Mouse (Mus musculus) heart, postnatal 10 days (tissue): ENCODE measurements around the gene Olfr33. TPM values are rescaled to one million over a fixed set of nuclear protein-coding genes. Genes with fewer than 3 reads are reported as not detected.

Experiments used
- DNase-seq, 2 experiments: peaks; one replicate each; pipeline ENCODE4 v3.0.0; 2021
- intact Hi-C: fragments of 180-260 bp; cut with DNase I; formaldehyde crosslinking; loops from one replicate; pipeline ENCODE4 v1.15.1; 2025
- total RNA-seq, 2 experiments: library from RNA; stranded (reverse); gene quantifications; 2 replicates each; pipeline ENCODE4 v1.2.3; 2021

Gene Olfr33
- not detected for total RNA-seq

- DNase-seq, result no peak
- intact Hi-C loops, result no loop called here
These were observed at the start of gene Olfr33 for GRCm38 (mm10) chr7:102718970-102719369. Gene Olfr33 (minus strand): TSS chr7:102719070.

DNA sequence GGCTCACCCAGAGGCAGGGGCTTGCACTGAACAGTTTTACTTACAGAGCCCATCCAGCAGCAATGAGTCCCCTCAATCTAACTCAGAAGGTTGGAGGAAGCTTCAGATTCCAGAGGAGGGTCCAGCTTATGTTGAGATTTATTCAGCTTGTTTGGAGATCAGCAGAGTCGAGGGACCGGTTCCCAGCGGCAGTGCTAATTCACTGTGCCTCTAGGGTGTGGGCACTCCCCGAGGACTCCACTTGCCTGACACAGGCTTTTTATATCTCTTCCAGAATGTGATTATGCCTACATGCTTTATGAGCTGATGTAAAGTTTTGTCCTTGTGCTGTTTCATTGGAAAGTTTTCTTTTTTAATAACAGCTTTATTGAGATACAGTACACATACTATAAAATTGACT lies 40.4 kb upstream of the Olfr33 start, which contains the start of the genes Olfr560 and Olfr78:
Gene Olfr560 (minus strand): TSS at position 101 of the 400 bp plus-strand sequence.
Gene Olfr78 (minus strand): TSS at position 206 of the 400 bp plus-strand sequence.
- DNase-seq, result no peak
- intact Hi-C loops, result loop anchor here (10.0 kb wide), 1 partner anchor 94 kb away; the partner anchor contains the start of gene Olfr556

GRCm38 (mm10) chr7:102752086-102752485 lies 33.2 kb upstream of the Olfr33 start:
- DNase-seq, result peak in 1 of 2 experiments; percentile 10
- intact Hi-C loops, result loop anchor here (2.0 to 10.0 kb wide), 2 partner anchors 87 to 239 kb away; partner anchors contain the start of gene Olfr556

GRCm38 (mm10) chr7:102737705-102738104 lies 18.8 kb upstream of the Olfr33 start:
- intact Hi-C loops, result no loop called here
- DNase-seq, result peak; percentile 2 to 8

GRCm38 (mm10) chr7:102733793-102734192 lies 14.9 kb upstream of the Olfr33 start:
- no peak for DNase-seq

DNA sequence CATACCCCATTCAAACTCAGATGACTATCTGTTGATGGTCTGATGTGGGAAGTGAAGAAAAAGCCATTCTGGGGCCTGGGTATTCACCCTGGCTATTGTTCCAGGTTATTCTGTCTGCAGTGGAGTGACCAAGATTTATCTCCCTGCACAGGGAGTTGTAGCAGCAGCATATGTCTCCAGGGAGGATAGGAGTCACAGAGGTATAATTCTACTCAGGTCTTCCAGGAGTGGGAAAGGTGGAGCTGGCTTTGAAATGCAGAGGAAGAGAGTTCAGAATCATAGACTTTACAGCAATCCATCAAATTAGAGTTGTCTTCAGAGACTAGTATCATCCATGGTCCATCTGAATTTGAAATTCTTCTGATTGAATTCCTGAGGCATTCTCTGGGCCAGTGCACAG lies 8.5 kb upstream of the Olfr33 start, which contains the start of gene Olfr559:
Gene Olfr559 (minus strand): TSS at position 101 of the 400 bp plus-strand sequence.
- no peak for DNase-seq
- intact Hi-C loops, result no loop called here

More at GRCm38 (mm10) chr7:102733793-102734192, 14.9 kb upstream of the Olfr33 start:
- intact Hi-C loops, result no loop called here

DNA sequence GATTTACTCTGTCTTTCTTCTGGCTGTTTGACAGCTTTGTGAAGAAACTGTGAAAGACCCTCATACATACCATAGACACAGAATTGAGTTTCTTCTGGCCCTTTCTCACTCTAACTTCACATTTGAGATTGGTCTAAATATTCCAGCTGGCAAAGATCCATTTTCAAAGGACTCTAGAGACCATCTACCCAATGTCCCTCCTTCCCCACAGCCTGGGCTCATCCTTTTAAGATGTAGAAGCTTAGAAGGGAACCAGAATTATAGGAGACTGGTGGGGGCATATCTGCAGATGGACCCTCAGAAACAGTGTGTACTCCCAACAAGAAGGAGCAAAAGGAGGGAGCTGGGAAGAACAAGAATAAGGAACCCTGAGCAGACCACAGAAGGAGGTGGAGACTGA lies 17.0 kb downstream of the Olfr33 start, which contains the start of gene Olfr558:
Gene Olfr558 (plus strand): TSS at position 301 of the 400 bp plus-strand sequence.
- intact Hi-C loops, result no loop called here
- no peak for DNase-seq

GRCm38 (mm10) chr7:102698461-102698860 lies 20.4 kb downstream of the Olfr33 start:
- intact Hi-C loops, result loop anchor here (10.0 kb wide), 1 partner anchor 216 kb away; the partner anchor contains the start of gene Olfr571
- DNase-seq, result no peak

GRCm38 (mm10) chr7:102695358-102696125 lies 23.3 kb downstream of the Olfr33 start, which contains the start of gene Olfr557:
Gene Olfr557 (plus strand): TSS chr7:102695910.
- DNase-seq, result peak; percentile 36 to 71
- intact Hi-C loops, result loop anchor here (10.0 kb wide), 1 partner anchor 219 kb away; the partner anchor contains the start of gene Olfr571

- intact Hi-C loops, result no loop called here
- peak; percentile 92 to 93 for DNase-seq
These were observed 31.8 kb downstream of the Olfr33 start, which contains the start of gene Trim68 for GRCm38 (mm10) chr7:102686944-102687501. Gene Trim68 (minus strand): TSS chr7:102687327.

- no peak for DNase-seq
- intact Hi-C loops, result no loop called here
These were observed 37.0 kb downstream of the Olfr33 start for GRCm38 (mm10) chr7:102681916-102682315.

DNA sequence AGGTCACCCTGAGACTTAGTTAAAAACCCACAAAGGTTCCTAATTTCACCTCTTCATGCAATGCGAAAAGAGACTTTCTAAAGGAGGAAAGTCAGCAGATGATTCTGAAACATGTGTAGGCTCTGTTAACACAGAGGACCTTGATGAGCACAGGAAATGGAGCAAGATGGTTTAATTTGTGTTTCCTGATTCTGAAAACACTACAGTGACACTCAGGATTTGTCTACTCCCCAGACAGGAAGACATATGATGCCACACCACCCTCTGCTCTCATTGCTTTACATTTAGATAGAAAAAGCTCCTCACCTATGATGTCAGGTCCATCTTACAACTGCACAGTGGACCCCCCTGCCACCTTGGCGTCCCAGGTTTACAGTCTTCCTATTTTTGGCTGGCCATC lies 42.6 kb downstream of the Olfr33 start:
- intact Hi-C loops, result no loop called here
- DNase-seq, result no peak

GRCm38 (mm10) chr7:102665378-102665777 lies 53.5 kb downstream of the Olfr33 start:
- intact Hi-C loops, result loop anchor here (2.0 to 10.0 kb wide), 2 partner anchors 89 to 253 kb away; partner anchors contain the start of genes Olfr560 and Olfr78

DNA sequence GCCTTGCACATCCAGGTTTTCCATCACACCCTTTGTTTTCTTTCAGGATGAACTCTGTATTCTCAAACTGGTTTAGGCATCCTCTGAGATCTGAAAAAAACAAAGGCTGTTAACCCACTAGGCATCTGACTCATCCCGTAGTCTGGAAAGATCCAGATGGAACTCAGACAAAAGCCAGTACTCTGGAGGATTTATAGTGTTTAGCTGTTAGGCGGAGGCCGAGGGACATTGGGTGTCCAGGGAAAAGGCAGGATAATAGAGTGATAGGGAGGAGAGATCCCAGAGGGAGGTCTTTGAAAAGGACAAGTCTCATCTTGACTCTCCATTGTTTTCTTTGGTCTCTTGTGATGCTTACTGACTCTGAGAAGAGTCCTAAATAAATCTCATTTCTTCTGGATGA lies 54.3 kb downstream of the Olfr33 start, which contains the start of gene Olfr556:
Gene Olfr556 (plus strand): TSS at position 301 of the 400 bp plus-strand sequence.
- no peak for DNase-seq
- intact Hi-C loops, result loop anchor here (2.0 to 10.0 kb wide), 2 partner anchors 90 to 254 kb away; partner anchors contain the start of genes Olfr560 and Olfr78

More at GRCm38 (mm10) chr7:102665378-102665777, 53.5 kb downstream of the Olfr33 start:
- peak in 1 of 2 experiments; percentile 26 for DNase-seq

Other genes with a start within 250 kb of the Olfr33 start
- gene Olfr543, start 237.4 kb downstream of the Olfr33 start, total RNA-seq, result not detected
- not detected for gene Olfr544, start 230.8 kb downstream of the Olfr33 start, total RNA-seq
- not detected for gene Olfr545, start 219.5 kb downstream of the Olfr33 start, total RNA-seq
- not detected for gene Olfr547, start 184.3 kb downstream of the Olfr33 start, total RNA-seq
- gene Olfr548-ps1, start 178.2 kb downstream of the Olfr33 start, total RNA-seq, result not detected
- not detected for gene Olfr549, start 169.2 kb downstream of the Olfr33 start, total RNA-seq
- 1 to 10 TPM; 5.2 to 5.7 TPM for gene Trim21, start 153.6 kb downstream of the Olfr33 start, total RNA-seq
- under 1 TPM in 1 of 2 experiments, not detected in 1; 0.24 TPM for gene Olfr550, start 147.6 kb downstream of the Olfr33 start, total RNA-seq
- not detected for gene Olfr551, start 127.2 kb downstream of the Olfr33 start, total RNA-seq
- gene Olfr552, start 121.3 kb downstream of the Olfr33 start, total RNA-seq, result under 1 TPM; 0.12 to 0.24 TPM
- gene Olfr553, start 100.9 kb downstream of the Olfr33 start, total RNA-seq, result not detected
- not detected for gene Olfr554, start 80.6 kb downstream of the Olfr33 start, total RNA-seq
- not detected for gene Olfr555, start 60.2 kb downstream of the Olfr33 start, total RNA-seq
- not detected for gene Olfr556, start 54.2 kb downstream of the Olfr33 start, total RNA-seq
- gene Trim68, start 31.7 kb downstream of the Olfr33 start, total RNA-seq, result 10 to 100 TPM in 1 of 2 experiments, 1 to 10 TPM in 1; 6.9 to 10.6 TPM
- gene Olfr557, start 23.2 kb downstream of the Olfr33 start, total RNA-seq, result not detected
- 1 to 10 TPM; 6.2 TPM for gene Olfr558, start 16.9 kb downstream of the Olfr33 start, total RNA-seq
- not detected for gene Olfr559, start 8.4 kb upstream of the Olfr33 start, total RNA-seq
- gene Olfr560, start 40.3 kb upstream of the Olfr33 start, total RNA-seq, result under 1 TPM; 0.12 to 0.57 TPM
- gene Olfr78, start 40.4 kb upstream of the Olfr33 start, total RNA-seq, result 1 to 10 TPM; 2.1 to 2.2 TPM
- not detected for gene Olfr561, start 52.2 kb upstream of the Olfr33 start, total RNA-seq
- not detected for gene Olfr564, start 84.4 kb upstream of the Olfr33 start, total RNA-seq
- gene Olfr566, start 139.7 kb upstream of the Olfr33 start, total RNA-seq, result not detected
- not detected for gene Olfr568, start 158.1 kb upstream of the Olfr33 start, total RNA-seq
- gene Olfr569, start 171.8 kb upstream of the Olfr33 start, total RNA-seq, result not detected
- not detected for gene Olfr570, start 175.5 kb upstream of the Olfr33 start, total RNA-seq
- not detected for gene Olfr571, start 198.5 kb upstream of the Olfr33 start, total RNA-seq
- gene Olfr572, start 205.3 kb upstream of the Olfr33 start, total RNA-seq, result not detected
- not detected for gene Olfr573-ps1, start 223.5 kb upstream of the Olfr33 start, total RNA-seq
- not detected for gene Olfr574, start 229.4 kb upstream of the Olfr33 start, total RNA-seq
- gene Olfr575, start 239.7 kb upstream of the Olfr33 start, total RNA-seq, result not detected
- gene Olfr576, start 243.6 kb upstream of the Olfr33 start, total RNA-seq, result not detected